Mouse (Mus musculus) embryonic facial prominence, embryonic 14.5 days (tissue): ENCODE measurements around the gene Atrnl1. TPM values are rescaled to one million over a fixed set of nuclear protein-coding genes. Genes with fewer than 3 reads are reported as not detected.
"Not testable (repeated sequence)": the region's sequence is repeated elsewhere in the genome, so short reads cannot be mapped to it uniquely, and the experiment has no call there.

ENCODE experiments used
- ATAC-seq: fragments of 200-750 bp; cut with Nextera tagmentation; 2 replicates; pipeline ENCODE4 v1.8.0; 2017; ENCODE audit warnings: low read depth, moderate number of reproducible peaks, moderate TSS enrichment
- DNase-seq: peaks from one replicate; pipeline ENCODE4 v3.0.0-alpha.2; 2015; ENCODE audit warnings: low spot score
- H3K27ac ChIP-seq: fragments of 300-500 bp; sonication (generic); replicated peaks from 2 replicates; pipeline ENCODE4 v1.5.1; 2014; ENCODE audit warnings: low read depth, mild to moderate bottlenecking, low read length, moderate library complexity
- H3K27me3 ChIP-seq: fragments of 300-500 bp; sonication (generic); replicated peaks from 2 replicates; pipeline ENCODE4 v1.6.1; 2014; ENCODE audit warnings: low read length; ENCODE audit not compliant: control insufficient read depth, insufficient read depth
- H3K36me3 ChIP-seq: fragments of 300-500 bp; sonication (generic); 2 replicates; pipeline ENCODE4 v1.6.1; 2014; ENCODE audit warnings: low read length, mixed read lengths; ENCODE audit not compliant: control insufficient read depth, insufficient read depth
- H3K4me1 ChIP-seq: fragments of 300-500 bp; sonication (generic); 2 replicates; pipeline ENCODE4 v1.6.1; 2014; ENCODE audit warnings: antibody characterized with exemption, low read length; ENCODE audit not compliant: control insufficient read depth, insufficient read depth
- H3K4me2 ChIP-seq: fragments of 300-500 bp; sonication (generic); 2 replicates; pipeline ENCODE4 v1.6.1; 2014; ENCODE audit warnings: low read depth, mild to moderate bottlenecking, low read length, moderate library complexity, mixed read lengths
- H3K4me3 ChIP-seq: fragments of 300-500 bp; sonication (generic); 2 replicates; pipeline ENCODE4 v1.5.1; 2014; ENCODE audit warnings: low read depth, mild to moderate bottlenecking, low read length
- H3K9ac ChIP-seq: fragments of 300-500 bp; sonication (generic); 2 replicates; pipeline ENCODE4 v1.6.1; 2014; ENCODE audit warnings: low read depth, mild to moderate bottlenecking, low read length, moderate library complexity, mixed read lengths
- H3K9me3 ChIP-seq: fragments of 300-500 bp; sonication (generic); 2 replicates; pipeline ENCODE4 v1.6.1; 2016; ENCODE audit warnings: low read length; ENCODE audit not compliant: control insufficient read depth
- WGBS: fragments of 180-500 bp; shearing (Covaris S2); extraction: QIAGEN DNeasy Blood & Tissue Kit; methylation state at CpG from one replicate; pipeline ENCODE4 v1.1.7; 2014; 5-methylcytosine and 5-hydroxymethylcytosine counted together
- polyA plus RNA-seq: library from polyadenylated mRNA; unstranded; fragments of >200 nt; fragmentation: Nextera tagmentation; extraction: Ambion mirVana; gene quantifications from 2 replicates; pipeline ENCODE4 v1.2.1, GENCODE M21; 2014

Gene Atrnl1
- polyA plus RNA-seq, 1 experiment from 2014 or later: 7.2 TPM

DNA sequence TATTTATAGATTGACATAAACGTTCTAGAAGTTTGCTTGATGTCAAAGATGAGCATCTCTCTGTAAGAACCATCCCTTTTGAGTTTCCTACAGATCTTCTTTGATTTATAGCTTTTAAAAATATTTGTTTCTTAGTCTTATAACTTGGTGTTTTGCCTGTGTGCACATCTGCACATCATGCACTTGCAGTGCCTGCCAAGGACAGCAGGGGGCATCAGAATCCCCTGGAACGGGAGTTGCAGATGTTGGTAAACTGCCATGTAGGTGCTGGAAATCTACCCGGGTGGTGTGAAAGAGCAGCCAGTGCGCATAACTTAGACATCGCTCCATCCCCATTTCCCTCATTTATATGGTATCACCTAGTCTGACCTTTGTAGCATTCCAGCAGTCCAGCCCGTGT, 265.2 kb downstream of the Atrnl1 start:
- ATAC-seq (no peak), DNase-seq (no peak)
- Histone ChIP-seq H3K36me3 (no peaks in the 10 kb centered on the region), H3K4me2 (no peak overlapping the region), H3K4me1 (no peaks in the 10 kb centered on the region), H3K9me3 (no peaks in the 10 kb centered on the region), H3K4me3 (no peak overlapping the region), H3K27me3 (no peaks in the 10 kb centered on the region), H3K9ac (no peak overlapping the region), H3K27ac (no peak overlapping the region)
- WGBS: 92% methylated on average over 6 of the region's 6 CpGs

DNA sequence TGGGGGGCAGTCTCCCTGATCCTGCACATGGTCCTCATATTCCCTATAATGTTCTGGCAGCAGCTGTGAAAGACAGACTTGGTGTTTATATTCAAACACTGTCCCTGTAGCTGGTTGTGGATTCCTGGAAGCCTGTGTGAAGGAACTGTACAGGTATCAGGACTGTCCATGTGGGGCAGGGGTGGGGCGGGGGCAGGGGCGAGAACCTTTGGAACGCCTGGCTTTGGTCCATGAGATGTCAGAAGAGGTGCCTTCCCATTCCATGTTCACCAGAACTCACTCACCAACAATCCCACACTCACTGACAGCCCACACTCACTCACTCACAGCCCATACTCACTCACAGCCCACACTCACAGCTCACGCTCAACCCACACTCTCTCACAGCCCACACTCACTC, 266.5 kb downstream of the Atrnl1 start:
- no peaks in the 10 kb centered on the region for H3K9me3 ChIP-seq
- H3K4me1 ChIP-seq: no peaks in the 10 kb centered on the region
- H3K4me3 ChIP-seq: no peak overlapping the region
- 96% methylated on average over 4 of the region's 4 CpGs for WGBS
- H3K9ac ChIP-seq: no peak overlapping the region
- H3K27me3 ChIP-seq: no peaks in the 10 kb centered on the region
- ATAC-seq (no peak), DNase-seq (no peak)
- no peak overlapping the region for H3K4me2 ChIP-seq
- H3K27ac ChIP-seq: no peak overlapping the region
- H3K36me3 ChIP-seq: no peaks in the 10 kb centered on the region

DNA sequence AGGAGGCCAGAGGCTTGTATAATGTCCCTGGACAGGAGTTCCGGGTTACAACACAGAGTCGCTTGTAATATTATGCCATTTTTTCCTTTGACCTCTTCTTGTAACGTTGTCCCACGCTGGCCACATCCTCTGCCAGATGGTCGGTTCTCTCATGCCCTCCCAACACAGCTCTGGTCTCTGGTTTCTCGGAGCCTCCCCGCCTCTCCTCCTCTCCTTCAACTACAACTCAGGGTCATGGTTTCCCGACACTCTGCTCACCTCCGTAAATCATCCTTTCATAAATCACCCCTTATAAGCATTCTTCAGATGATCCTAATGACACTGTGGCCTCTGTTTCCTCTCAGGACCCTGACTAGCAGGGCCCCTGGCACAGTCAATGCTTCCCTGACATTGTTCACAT, 267.7 kb downstream of the Atrnl1 start:
- H3K4me3 ChIP-seq: no peak overlapping the region
- no peaks in the 10 kb centered on the region for H3K9me3 ChIP-seq
- no peak overlapping the region for H3K27ac ChIP-seq
- no peak for DNase-seq
- no peak overlapping the region for H3K4me2 ChIP-seq
- H3K36me3 ChIP-seq: no peaks in the 10 kb centered on the region
- H3K9ac ChIP-seq: no peak overlapping the region
- no peak for ATAC-seq
- H3K4me1 ChIP-seq: no peaks in the 10 kb centered on the region
- WGBS: 67% methylated on average over 9 of the region's 9 CpGs
- H3K27me3 ChIP-seq: no peaks in the 10 kb centered on the region

DNA sequence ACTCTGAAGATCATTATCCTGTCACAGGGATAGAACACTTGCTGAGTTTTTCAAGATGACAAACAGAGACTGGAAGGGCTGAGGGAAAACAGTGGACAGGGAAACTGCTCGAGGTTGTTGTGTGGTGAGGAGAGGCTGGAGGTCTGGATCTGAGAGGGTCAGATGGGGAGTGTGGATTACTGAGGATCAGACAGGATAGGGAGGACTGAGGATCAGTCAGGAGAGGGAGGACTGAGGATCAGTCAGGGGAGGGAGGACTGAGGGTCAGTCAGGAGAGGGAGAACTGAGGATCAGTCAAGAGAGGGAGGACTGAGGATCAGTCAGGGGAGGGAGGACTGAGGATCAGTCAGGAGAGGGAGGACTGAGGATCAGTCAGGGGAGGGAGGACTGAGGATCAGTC, 269.0 kb downstream of the Atrnl1 start:
- not testable (repeated sequence) for H3K9me3 ChIP-seq, H3K36me3 ChIP-seq, H3K4me1 ChIP-seq, H3K4me3 ChIP-seq, H3K27ac ChIP-seq, H3K9ac ChIP-seq, H3K27me3 ChIP-seq, H3K4me2 ChIP-seq, ATAC-seq, DNase-seq
- 62% methylated on average over 1 of the region's 1 CpGs for WGBS

DNA sequence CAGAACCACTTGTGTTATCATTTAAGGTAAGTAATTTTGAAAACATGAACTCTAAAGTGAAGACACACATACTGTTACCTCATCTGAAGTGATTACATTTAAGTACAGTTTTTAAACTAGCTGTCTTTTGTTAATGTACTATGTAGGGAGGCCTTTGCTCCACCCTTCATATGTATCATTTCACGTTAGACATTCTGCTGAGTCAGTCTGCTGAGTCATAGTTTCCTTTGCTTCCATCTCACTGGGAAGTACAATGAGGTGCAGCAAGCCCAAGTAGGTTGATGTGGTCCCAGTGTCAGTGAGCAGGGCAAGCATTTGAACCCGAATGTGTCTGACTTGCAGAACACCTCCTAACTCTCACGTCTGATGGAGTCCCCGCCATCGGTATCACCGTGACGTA, 271.1 kb downstream of the Atrnl1 start:
- no peaks in the 10 kb centered on the region for H3K9me3 ChIP-seq
- no peak overlapping the region for H3K4me3 ChIP-seq
- ATAC-seq: no peak
- no peaks in the 10 kb centered on the region for H3K36me3 ChIP-seq
- H3K27ac ChIP-seq: no peak overlapping the region
- H3K4me2 ChIP-seq: no peak overlapping the region
- no peaks in the 10 kb centered on the region for H3K27me3 ChIP-seq
- no peak for DNase-seq
- WGBS: 91% methylated on average over 7 of the region's 7 CpGs
- no peaks in the 10 kb centered on the region for H3K4me1 ChIP-seq
- H3K9ac ChIP-seq: no peak overlapping the region

DNA sequence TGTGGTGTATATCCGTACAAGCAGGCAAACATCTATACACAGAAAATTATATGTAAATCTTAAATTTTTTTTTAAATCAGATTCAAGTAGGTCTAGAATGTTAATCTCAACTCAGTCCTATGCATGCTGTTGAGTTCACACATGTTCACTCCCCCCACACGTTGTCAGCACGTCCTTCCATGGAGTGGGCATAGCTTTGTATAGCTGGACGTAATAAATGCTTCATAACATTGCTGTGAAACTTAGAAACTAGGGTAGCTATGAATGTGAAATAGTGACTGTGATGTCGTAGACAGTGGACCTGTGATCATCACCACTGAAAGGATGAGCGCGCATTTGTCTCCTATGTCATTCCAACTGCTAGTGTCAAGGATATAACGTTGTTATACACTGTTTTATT, 278.0 kb downstream of the Atrnl1 start:
- H3K4me1 ChIP-seq: peaks cover 8% of the 10 kb centered on the region
- no peaks in the 10 kb centered on the region for H3K36me3 ChIP-seq
- no peak overlapping the region for H3K4me3 ChIP-seq
- no peak for DNase-seq
- no peak overlapping the region for H3K9ac ChIP-seq
- no peak overlapping the region for H3K27ac ChIP-seq
- no peaks in the 10 kb centered on the region for H3K27me3 ChIP-seq
- no peak overlapping the region for H3K4me2 ChIP-seq
- WGBS: 87% methylated on average over 8 of the region's 8 CpGs
- no peaks in the 10 kb centered on the region for H3K9me3 ChIP-seq
- ATAC-seq: no peak

DNA sequence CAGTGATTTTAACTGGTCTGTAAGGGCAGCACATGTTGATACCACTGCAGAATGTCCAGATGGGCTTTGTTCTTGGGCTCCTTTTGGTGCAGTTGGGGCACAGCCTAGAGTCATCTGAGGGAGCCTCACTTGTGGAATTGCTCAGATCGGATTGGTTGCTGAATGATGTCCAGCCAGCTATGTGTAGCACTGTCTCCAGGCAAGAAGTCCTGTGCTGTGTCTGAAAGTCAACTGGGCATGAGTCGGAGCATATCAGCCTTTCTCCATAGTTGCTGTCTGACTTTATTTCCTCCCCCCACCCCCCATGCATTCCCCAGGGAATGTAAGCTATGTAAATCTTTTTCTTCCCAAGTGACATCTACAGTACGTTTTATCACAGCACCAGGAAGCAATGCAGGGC, 278.9 kb downstream of the Atrnl1 start:
- Histone ChIP-seq H3K4me1 (peaks cover 8% of the 10 kb centered on the region), H3K36me3 (no peaks in the 10 kb centered on the region), H3K4me3 (no peak overlapping the region), H3K9me3 (no peaks in the 10 kb centered on the region), H3K4me2 (no peak overlapping the region), H3K9ac (no peak overlapping the region), H3K27ac (no peak overlapping the region), H3K27me3 (no peaks in the 10 kb centered on the region)
- 52% methylated on average over 3 of the region's 3 CpGs for WGBS
- ATAC-seq (no peak), DNase-seq (no peak)

DNA sequence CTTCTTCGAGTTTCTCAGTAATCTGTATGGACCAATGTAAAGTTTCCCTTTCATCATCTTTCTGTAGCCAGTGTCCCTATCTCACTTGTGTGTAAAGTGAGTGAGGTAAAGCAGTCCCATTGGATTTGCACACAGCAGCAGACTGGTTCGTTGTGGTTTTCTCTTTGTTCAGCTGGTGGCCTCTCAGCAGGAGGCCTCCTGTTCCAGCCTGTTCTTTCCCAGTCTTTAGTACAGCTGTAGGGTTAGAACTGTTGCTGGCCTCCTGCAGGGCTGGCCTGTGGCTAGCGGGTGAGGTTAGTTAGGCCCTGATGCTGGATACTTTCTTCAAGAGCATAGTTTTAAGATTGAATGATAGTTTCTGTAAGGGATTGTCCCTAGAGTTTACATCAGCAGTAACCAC, 280.1 kb downstream of the Atrnl1 start:
- DNase-seq (no peak), ATAC-seq (0 out of 2 replicates have a peak, but pooled peaks have one; percentile 6)
- peaks cover 8% of the 10 kb centered on the region for H3K4me1 ChIP-seq
- no peak overlapping the region for H3K4me2 ChIP-seq
- H3K27me3 ChIP-seq: no peaks in the 10 kb centered on the region
- H3K9me3 ChIP-seq: no peaks in the 10 kb centered on the region
- no peak overlapping the region for H3K27ac ChIP-seq
- WGBS: 44% methylated on average over 3 of the region's 3 CpGs
- no peak overlapping the region for H3K9ac ChIP-seq
- no peak overlapping the region for H3K4me3 ChIP-seq
- H3K36me3 ChIP-seq: no peaks in the 10 kb centered on the region

DNA sequence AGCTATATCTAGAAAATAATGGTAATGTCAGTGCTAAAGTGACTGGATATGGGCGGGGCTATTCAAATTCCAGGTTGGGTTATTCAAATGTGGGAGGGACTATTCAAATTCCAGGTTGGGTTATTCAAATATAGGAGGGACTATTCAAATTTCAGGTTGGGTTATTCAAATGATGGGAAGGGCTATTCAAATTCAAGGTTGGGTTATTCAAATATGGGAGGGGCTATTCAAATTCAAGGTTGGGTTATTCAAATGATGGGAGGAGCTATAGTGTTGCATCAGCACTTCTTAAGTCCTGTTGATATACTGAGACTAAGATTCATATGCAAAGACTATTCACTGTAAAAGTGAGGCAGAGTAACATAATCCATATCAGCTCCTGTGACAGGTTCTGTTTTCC, 283.4 kb downstream of the Atrnl1 start:
- ATAC-seq (no peak), DNase-seq (no peak)
- Histone ChIP-seq H3K9me3 (no peaks in the 10 kb centered on the region), H3K4me2 (no peak overlapping the region), H3K27ac (no peak overlapping the region), H3K36me3 (no peaks in the 10 kb centered on the region), H3K27me3 (no peaks in the 10 kb centered on the region), H3K9ac (no peak overlapping the region), H3K4me1 (peaks cover 8% of the 10 kb centered on the region), H3K4me3 (no peak overlapping the region)
- 43% methylated on average over 1 of the region's 1 CpGs for WGBS
